ENCODE assay signal across 8 mouse cellular contexts in genomic region chr14:50943932-50944667, GRCm38 (mm10). TPM values are rescaled to one million over a fixed set of nuclear protein-coding genes. Genes with fewer than 3 reads are reported as not detected.
DNase-seq lines count a peak whose midpoint lies in the region; ATAC-seq and TF ChIP-seq lines count a peak whose summit lies in the region.

Gene Gm49342, plus strand, starts transcription at chr14:50944517.

- peaks cover 10% of the 10 kb centered on the region for H3K4me1 ChIP-seq in E14TG2a.4 (replicated peaks; ENCODE audit: low read depth, low read length)
- H3K4me1 ChIP-seq in forebrain, embryonic 14.5 days (ENCODE audit: control insufficient read depth, insufficient read depth, low read length) = no peaks in the 10 kb centered on the region
- H3K4me1 ChIP-seq in neural tube, embryonic 15.5 days = peaks cover 12% of the 10 kb centered on the region

- H3K9ac ChIP-seq in forebrain, embryonic 14.5 days (ENCODE audit: low read length) = peak within 1 kb of the TSS; percentile 59
- peak within 1 kb of the TSS; percentile 43 for H3K9ac ChIP-seq in neural tube, embryonic 15.5 days (replicated peaks)

- H3K27me3 ChIP-seq in E14TG2a.4 (ENCODE audit: insufficient read depth, low read length) = no peaks in the 10 kb centered on the region
- no peaks in the 10 kb centered on the region for H3K27me3 ChIP-seq in forebrain, embryonic 14.5 days (replicated peaks; ENCODE audit: control insufficient read depth, insufficient read depth, low read length)
- H3K27me3 ChIP-seq in neural tube, embryonic 15.5 days (replicated peaks) = no peaks in the 10 kb centered on the region

- no peaks in the 10 kb centered on the region for H3K9me3 ChIP-seq in E14TG2a.4 (ENCODE audit: low read length)
- H3K9me3 ChIP-seq in forebrain, embryonic 14.5 days (replicated peaks; ENCODE audit: control insufficient read depth, low read length) = no peaks in the 10 kb centered on the region
- no peaks in the 10 kb centered on the region for H3K9me3 ChIP-seq in neural tube, embryonic 15.5 days (replicated peaks)

- peak within 1 kb of the TSS; percentile 75 for H3K27ac ChIP-seq in forebrain, embryonic 14.5 days (ENCODE audit: low read depth, low read length)
- peak within 1 kb of the TSS; percentile 82 for H3K27ac ChIP-seq in neural tube, embryonic 15.5 days (replicated peaks)

- ATAC-seq in cerebellum, adult (ENCODE audit: insufficient number of reproducible peaks, low FRiP score, low TSS enrichment) = peak; percentile 98
- peak; percentile 97 for ATAC-seq in forebrain, embryonic 14.5 days
- ATAC-seq in neural tube, embryonic 15.5 days (ENCODE audit: low FRiP score) = peak; percentile 95

- TF ChIP-seq CTCF in E14TG2a.4 (conservative IDR thresholded peaks at IDR 0.05; ENCODE audit: low read length) = no peak

- peak; percentile 90 for DNase-seq in forebrain, embryonic 14.5 days (ENCODE audit: low spot score)
- DNase-seq in heart, postnatal 14 days = peak; percentile 93 to 94
- DNase-seq in layer of hippocampus, adult 11-12 months (ENCODE audit: low spot score) = peak; percentile 92
- peak; percentile 98 for DNase-seq in lung, adult 18-20 months
- peak; percentile 88 for DNase-seq in testis, postnatal 14 days (ENCODE audit: low spot score)

- intact Hi-C loops in heart, postnatal 14 days (cut with DNase I) = loop anchor here (2.0 kb wide), 1 partner anchor 17 kb away; no protein-coding TSS in a partner anchor

- H3K36me3 ChIP-seq in E14TG2a.4 (ENCODE audit: insufficient read depth, low read length) = peaks cover 3% of the 10 kb centered on the region
- H3K36me3 ChIP-seq in forebrain, embryonic 14.5 days (ENCODE audit: control insufficient read depth, insufficient read depth, low read length) = no peaks in the 10 kb centered on the region
- no peaks in the 10 kb centered on the region for H3K36me3 ChIP-seq in neural tube, embryonic 15.5 days

- 14% methylated on average over 31 of the region's 31 CpGs for WGBS in forebrain, embryonic 14.5 days
- WGBS in neural tube, embryonic 15.5 days = 20% methylated on average over 31 of the region's 31 CpGs

- peak within 1 kb of the TSS; percentile 79 for H3K4me3 ChIP-seq in E14TG2a.4 (replicated peaks; ENCODE audit: low read length)
- H3K4me3 ChIP-seq in forebrain, embryonic 14.5 days (ENCODE audit: low read depth, low read length) = peak within 1 kb of the TSS; percentile 41
- peak within 1 kb of the TSS; percentile 46 for H3K4me3 ChIP-seq in neural tube, embryonic 15.5 days (replicated peaks)

- H3K4me2 ChIP-seq in forebrain, embryonic 14.5 days (ENCODE audit: low read length) = peak within 1 kb of the TSS; percentile 57
- peak within 1 kb of the TSS; percentile 63 for H3K4me2 ChIP-seq in neural tube, embryonic 15.5 days

RNA-seq across cellular contexts. Expression of gene Gm49342, which starts in this region (rescaled TPM):
- 2.5 TPM in 1 of 2 replicates, not detected in the other for polyA plus RNA-seq in forebrain, embryonic 14.5 days (2014; fragmentation: Nextera tagmentation; extraction: Ambion mirVana)
- 10 to 100 TPM; 11.1 to 13.0 TPM for total RNA-seq in heart, postnatal 14 days (2021)
- polyA plus RNA-seq in neural tube, embryonic 15.5 days (2015; fragmentation: Nextera tagmentation; extraction: Ambion mirVana) = not detected in 2 replicates

Comparison
In these comparisons a context has a peak if more than half of its experiments do, and no peak if none do; other contexts are left out.
1. Peak in every context shown above with its lines: DNase-seq, ATAC-seq, H3K4me3 ChIP-seq and H3K27ac ChIP-seq.
2. Peak in ATAC-seq, H3K4me3 ChIP-seq, H3K27ac ChIP-seq, H3K9ac ChIP-seq and H3K4me2 ChIP-seq in neural tube, embryonic 15.5 days; RNA of the gene not detected or under 1 TPM.